Mouse (Mus musculus): Measurements from ENCODE around the gene Bpifa5.

Gene Bpifa5

DNA sequence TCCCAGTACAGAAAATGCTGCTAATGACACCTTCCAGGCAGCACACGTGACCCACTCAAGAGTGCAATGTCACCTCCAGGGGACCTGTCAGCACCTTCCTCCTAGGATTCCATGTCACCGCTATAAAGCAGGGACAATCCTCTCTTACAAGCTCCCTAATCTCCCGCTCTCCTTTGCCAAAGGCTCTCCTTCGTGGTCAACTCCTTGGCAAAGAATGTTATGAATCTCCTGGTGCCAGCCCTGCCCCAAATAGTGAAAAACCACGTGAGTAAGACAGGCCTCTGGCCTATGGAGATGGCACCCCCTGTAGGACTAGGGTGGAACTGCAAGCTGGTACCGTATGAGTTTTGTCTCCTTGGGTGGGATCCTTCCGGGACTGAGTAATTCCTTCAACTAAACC is 44.5 kb downstream of the Bpifa5 start:
- DNase-seq (ENCODE audit: inconsistent ontology term), result no peak

DNA sequence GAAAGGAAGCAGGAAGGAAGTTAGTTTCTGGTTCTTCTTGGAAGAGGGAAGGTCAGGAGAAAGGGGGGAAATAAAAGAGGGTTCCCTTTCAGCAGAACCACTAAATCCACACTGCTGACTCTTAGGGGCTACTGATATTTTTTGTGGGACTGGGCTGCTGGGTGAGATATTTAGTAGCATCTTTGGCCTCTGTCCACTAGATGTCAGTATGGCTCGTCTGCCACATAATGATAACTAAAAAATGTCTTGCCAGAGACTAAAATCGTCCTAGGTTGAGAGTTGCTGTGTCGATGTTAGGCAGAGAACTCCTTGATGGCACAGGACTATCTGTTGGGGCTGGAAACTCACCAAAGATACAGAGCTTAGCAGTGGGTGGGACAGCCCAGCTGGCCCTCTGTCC is 46.7 kb downstream of the Bpifa5 start:
- peak; percentile 22 for DNase-seq (ENCODE audit: inconsistent ontology term)

DNA sequence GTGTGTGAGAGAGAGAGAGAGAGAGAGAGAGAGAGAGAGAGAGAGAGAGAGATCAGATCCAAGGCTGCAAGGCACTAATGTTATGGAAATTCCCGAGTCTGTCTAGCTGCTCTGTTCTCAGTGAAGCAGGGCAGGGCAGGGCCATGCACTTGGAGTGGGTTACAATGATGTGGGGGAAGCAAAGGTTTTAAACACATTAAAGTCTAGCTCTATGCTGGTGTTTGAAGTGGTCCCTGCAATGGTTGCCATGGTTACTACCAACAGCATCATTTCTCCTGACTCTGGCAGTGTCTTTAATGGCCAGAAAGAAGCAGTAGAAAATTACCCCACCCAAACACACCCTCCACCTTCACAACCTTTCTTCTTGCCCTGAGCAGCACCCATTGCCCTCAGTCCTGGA is 48.7 kb downstream of the Bpifa5 start:
- no peak for DNase-seq (ENCODE audit: inconsistent ontology term)

DNA sequence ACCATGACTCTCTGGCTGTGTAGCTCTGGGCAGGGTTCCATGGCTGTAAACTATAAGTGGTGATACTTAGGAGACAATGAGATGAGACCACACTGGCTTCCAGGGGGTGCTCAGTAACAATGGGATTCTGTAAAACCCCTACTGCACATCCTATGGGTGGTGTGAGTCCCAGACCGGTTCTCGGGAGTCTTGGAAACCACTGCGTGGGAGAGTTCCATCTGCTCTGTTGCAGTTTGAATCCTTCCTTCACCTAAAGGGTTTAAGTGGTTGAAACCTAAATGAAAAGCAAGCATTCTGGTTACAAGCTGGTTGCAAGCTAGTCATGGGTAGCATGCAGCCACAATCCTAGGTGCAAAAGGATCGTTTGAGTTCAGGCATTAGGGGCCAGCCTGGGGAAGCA is 49.5 kb downstream of the Bpifa5 start:
- DNase-seq (ENCODE audit: inconsistent ontology term), result no peak

DNA sequence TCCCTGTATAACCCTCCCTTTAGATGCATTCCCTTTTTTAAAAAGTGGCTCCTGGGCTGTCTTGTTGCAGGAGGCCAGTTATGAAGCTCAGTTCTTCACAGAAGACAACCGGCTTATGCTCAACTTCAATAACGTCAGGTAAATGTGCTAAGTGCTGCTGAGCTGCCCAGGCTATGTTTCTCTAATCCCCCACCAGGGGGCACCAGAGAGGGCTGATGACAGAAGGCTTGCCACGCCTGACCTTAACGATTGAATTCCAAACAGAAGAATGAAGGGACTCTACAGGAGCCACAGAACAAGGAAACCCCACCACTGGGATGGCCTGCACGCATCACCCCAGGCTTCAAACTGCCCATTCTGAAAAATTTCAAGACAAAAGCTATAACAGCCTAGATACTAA is 52.8 kb downstream of the Bpifa5 start:
- DNase-seq (ENCODE audit: inconsistent ontology term), result peak; percentile 86

All from Muller cell, postnatal 12 days (primary cell).